Mouse (Mus musculus) stomach, postnatal 0 days (tissue): ENCODE measurements around the gene Abr.

ENCODE experiments used
- CTCF ChIP-seq: IDR thresholded peaks from 2 replicates; pipeline ENCODE4 v1.5.1; 2016; ENCODE audit warnings: antibody characterized with exemption, low read depth, mild to moderate bottlenecking, moderate library complexity
- EP300 ChIP-seq: optimal IDR thresholded peaks from 2 replicates; pipeline ENCODE3; 2016; ENCODE audit warnings: antibody characterized with exemption

DNA sequence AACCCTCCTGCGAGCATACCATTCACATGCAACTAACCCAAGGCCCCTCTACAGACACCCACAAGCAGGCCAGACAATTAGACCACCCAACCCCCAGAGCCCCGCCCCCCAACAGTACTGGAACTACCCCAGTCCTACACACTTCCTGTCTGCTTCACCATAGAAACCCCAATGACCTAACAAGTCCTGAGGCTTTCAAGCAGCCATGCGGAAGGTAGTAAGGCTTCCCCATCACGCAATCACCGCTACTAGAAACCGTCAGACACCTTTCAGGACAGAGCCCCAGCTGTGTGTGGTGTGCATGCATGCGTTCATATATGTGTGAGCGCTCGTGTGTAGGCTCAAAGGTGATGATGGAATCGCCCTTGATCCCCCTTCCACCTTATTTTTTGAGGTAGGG lies 165.2 kb downstream of the Abr start:
- TF ChIP-seq CTCF (no peak), EP300 (no peak)
